Mouse (Mus musculus) heart, embryonic 16.5 days (tissue): ENCODE data around the gene Atp6v1e2. TPM values are rescaled to one million over a fixed set of nuclear protein-coding genes. Genes with fewer than 3 reads are reported as not detected.

Source experiments
- ATAC-seq: fragments of 200-750 bp; cut with Nextera tagmentation; replicated peaks from 2 replicates; pipeline ENCODE4 v1.8.0; 2017; ENCODE audit warnings: moderate number of reproducible peaks; ENCODE audit not compliant: insufficient read depth, low FRiP score; ENCODE audit errors: extremely low read depth
- H3K27ac ChIP-seq: fragments of 300-500 bp; sonication (generic); 2 replicates; pipeline ENCODE4 v1.5.1; 2014; ENCODE audit warnings: mild to moderate bottlenecking, low read length, control low read depth, moderate library complexity
- H3K27me3 ChIP-seq: fragments of 300-500 bp; sonication (generic); 2 replicates; pipeline ENCODE4 v1.6.1; 2014; ENCODE audit warnings: low read length, mixed read lengths; ENCODE audit not compliant: control insufficient read depth, insufficient read depth
- H3K36me3 ChIP-seq: fragments of 300-500 bp; sonication (generic); 2 replicates; pipeline ENCODE4 v1.6.1; 2014; ENCODE audit not compliant: control insufficient read depth, insufficient read depth
- H3K4me1 ChIP-seq: fragments of 300-500 bp; sonication (generic); 2 replicates; pipeline ENCODE4 v1.6.1; 2014; ENCODE audit warnings: low read length, mixed read lengths; ENCODE audit not compliant: control insufficient read depth, insufficient read depth
- H3K4me2 ChIP-seq: fragments of 300-500 bp; sonication (generic); 2 replicates; pipeline ENCODE4 v1.6.1; 2014; ENCODE audit warnings: low read depth, mild to moderate bottlenecking, control low read depth, low read length
- H3K4me3 ChIP-seq: fragments of 300-500 bp; sonication (generic); 2 replicates; pipeline ENCODE4 v1.5.1; 2014; ENCODE audit warnings: mild to moderate bottlenecking, control low read depth, low read length
- H3K9ac ChIP-seq: fragments of 300-500 bp; sonication (generic); 2 replicates; pipeline ENCODE4 v1.6.1; 2014; ENCODE audit warnings: low read length, control low read depth
- H3K9me3 ChIP-seq: fragments of 300-500 bp; sonication (generic); replicated peaks from 2 replicates; pipeline ENCODE4 v1.6.1; 2016; ENCODE audit warnings: low read length; ENCODE audit not compliant: control insufficient read depth
- WGBS: fragments of 180-500 bp; shearing (Covaris S2); extraction: QIAGEN DNeasy Blood & Tissue Kit; methylation state at CpG from one replicate; pipeline ENCODE4 v1.1.7; 2014; 5-methylcytosine and 5-hydroxymethylcytosine counted together
- polyA plus RNA-seq: library from polyadenylated mRNA; unstranded; fragments of >200 nt; fragmentation: Nextera tagmentation; extraction: Ambion mirVana; gene quantifications from 2 replicates; pipeline ENCODE4 v1.2.1, GENCODE M21; 2015

The Atp6v1e2 gene
- polyA plus RNA-seq, result not detected in 2 replicates

- 84% methylated on average over 28 of the region's 28 CpGs for WGBS
- Histone ChIP-seq H3K27me3 (no peaks in the 10 kb centered on the region), H3K9me3 (no peaks in the 10 kb centered on the region), H3K27ac (no peak within 1 kb of the TSS), H3K36me3 (no peaks in the 10 kb centered on the region), H3K4me3 (no peak within 1 kb of the TSS), H3K4me2 (no peak within 1 kb of the TSS), H3K9ac (no peak within 1 kb of the TSS), H3K4me1 (no peaks in the 10 kb centered on the region)
- no peak for ATAC-seq
Observed at GRCm38 (mm10) chr17:86947840-86948796, at the start of gene Atp6v1e2. Gene Atp6v1e2 (minus strand): TSS chr17:86947897.

- no peak for ATAC-seq
- WGBS, result 86% methylated on average over 6 of the region's 6 CpGs
- no peak overlapping the region for H3K4me3 ChIP-seq
- 0 out of 2 replicates have a peak, but pooled peaks cover 2% of the 10 kb centered on the region for H3K36me3 ChIP-seq
- H3K27me3 ChIP-seq, result no peaks in the 10 kb centered on the region
- H3K9ac ChIP-seq, result no peak overlapping the region
- no peak overlapping the region for H3K4me2 ChIP-seq
- no peaks in the 10 kb centered on the region for H3K4me1 ChIP-seq
- H3K9me3 ChIP-seq, result no peaks in the 10 kb centered on the region
- H3K27ac ChIP-seq, result no peak overlapping the region
Observed at GRCm38 (mm10) chr17:86997323-86997722, 49.6 kb upstream of the Atp6v1e2 start.

- Histone ChIP-seq H3K4me1 (peaks cover 40% of the 10 kb centered on the region), H3K36me3 (no peaks in the 10 kb centered on the region), H3K4me3 (no peak overlapping the region), H3K9ac (no peak overlapping the region), H3K27ac (no peak overlapping the region), H3K27me3 (no peaks in the 10 kb centered on the region), H3K4me2 (no peak overlapping the region), H3K9me3 (no peaks in the 10 kb centered on the region)
- WGBS, result 81% methylated on average over 8 of the region's 8 CpGs
- no peak for ATAC-seq
Observed at GRCm38 (mm10) chr17:86991306-86991705, 43.6 kb upstream of the Atp6v1e2 start.

DNA sequence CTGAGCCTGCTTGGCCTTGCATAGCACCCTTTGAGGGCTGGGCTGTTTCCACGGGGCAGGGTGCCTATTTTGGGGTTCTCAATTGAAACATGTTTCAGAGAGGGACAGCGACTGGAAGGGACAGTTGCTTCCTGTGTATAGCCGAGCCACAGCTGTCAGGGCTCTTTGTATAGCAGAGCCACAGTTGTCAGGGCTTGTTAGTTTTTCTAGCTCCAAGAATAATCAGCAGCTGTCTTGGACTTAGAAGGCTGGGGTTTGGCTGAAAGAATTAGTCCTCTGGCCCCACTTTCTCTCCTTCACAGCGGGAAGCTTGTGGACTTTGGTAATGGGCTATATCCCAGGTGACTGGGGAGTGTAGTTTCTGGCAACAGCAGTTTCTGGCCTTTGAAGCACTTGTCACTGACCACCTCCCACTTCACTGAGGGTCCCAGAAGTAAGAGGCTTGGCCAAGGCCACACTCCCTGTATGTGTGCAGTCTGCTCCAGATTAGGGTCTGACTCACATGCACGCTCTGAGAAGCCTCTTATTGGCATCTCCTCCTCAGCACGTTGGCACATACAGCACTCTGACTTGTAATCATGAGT is 41.0 kb upstream of the Atp6v1e2 start:
- H3K4me3 ChIP-seq, result no peak overlapping the region
- no peak for ATAC-seq
- H3K4me1 ChIP-seq, result peaks cover 44% of the 10 kb centered on the region
- H3K27me3 ChIP-seq, result no peaks in the 10 kb centered on the region
- H3K4me2 ChIP-seq, result no peak overlapping the region
- H3K36me3 ChIP-seq, result no peaks in the 10 kb centered on the region
- no peaks in the 10 kb centered on the region for H3K9me3 ChIP-seq
- WGBS, result 36% methylated on average over 6 of the region's 6 CpGs
- no peak overlapping the region for H3K9ac ChIP-seq
- H3K27ac ChIP-seq, result peak overlapping the region; percentile 9; the same call in 1 of the 2 replicates

DNA sequence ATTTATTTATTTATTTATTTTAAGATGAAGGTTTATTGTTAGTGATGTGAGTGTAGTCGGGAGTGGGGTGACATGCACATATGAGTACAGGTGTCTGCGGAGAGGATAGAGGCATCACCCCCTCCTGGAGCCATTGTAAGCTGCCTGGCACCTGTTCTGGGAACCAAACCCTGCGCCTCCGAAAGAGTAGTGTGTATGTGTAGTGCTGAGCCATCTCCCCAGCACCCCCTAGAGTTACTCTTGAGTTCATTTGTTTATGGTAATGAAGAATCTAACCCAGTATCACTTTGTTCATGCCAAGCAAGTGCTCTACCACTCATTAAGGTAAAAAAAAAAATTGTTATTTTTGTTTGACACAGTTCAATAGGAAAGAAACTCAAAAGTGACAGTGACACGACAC is 40.5 kb upstream of the Atp6v1e2 start:
- Histone ChIP-seq H3K4me2 (no peak overlapping the region), H3K4me3 (no peak overlapping the region), H3K27ac (no peak overlapping the region), H3K4me1 (peaks cover 44% of the 10 kb centered on the region), H3K27me3 (no peaks in the 10 kb centered on the region), H3K36me3 (no peaks in the 10 kb centered on the region), H3K9ac (no peak overlapping the region), H3K9me3 (no peaks in the 10 kb centered on the region)
- ATAC-seq, result no peak
- 85% methylated on average over 5 of the region's 5 CpGs for WGBS

- H3K4me3 ChIP-seq, result no peak overlapping the region
- H3K27me3 ChIP-seq, result no peaks in the 10 kb centered on the region
- H3K4me2 ChIP-seq, result peak overlapping the region; percentile 43
- no peak for ATAC-seq
- H3K9me3 ChIP-seq, result no peaks in the 10 kb centered on the region
- H3K4me1 ChIP-seq, result peaks cover 44% of the 10 kb centered on the region
- H3K9ac ChIP-seq, result no peak overlapping the region; the same call in 1 of the 2 replicates
- WGBS, result 56% methylated on average over 17 of the region's 17 CpGs
- H3K36me3 ChIP-seq, result 0 out of 2 replicates have a peak, but pooled peaks cover 3% of the 10 kb centered on the region
- peak overlapping the region; percentile 51 for H3K27ac ChIP-seq
Observed at GRCm38 (mm10) chr17:86986449-86987138, 38.9 kb upstream of the Atp6v1e2 start.

DNA sequence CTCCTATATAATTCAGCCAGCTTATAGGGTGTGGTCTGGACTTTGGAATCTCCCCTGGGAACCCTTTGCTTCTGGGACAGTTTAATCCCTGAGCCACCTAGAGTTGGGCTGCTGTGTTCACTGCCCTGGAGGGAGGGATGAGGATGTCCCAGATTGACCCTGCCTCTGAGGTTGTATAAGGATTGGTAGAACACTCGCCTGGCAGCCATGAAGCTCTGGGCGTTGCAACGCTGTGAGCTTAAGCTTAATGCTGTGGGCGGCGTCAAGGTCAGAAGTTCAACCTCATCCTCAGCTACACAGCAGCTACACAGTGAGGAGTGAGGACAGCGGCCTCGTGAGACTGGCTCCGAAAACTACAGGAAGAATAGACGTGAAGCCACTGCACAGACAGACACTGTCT is 34.8 kb upstream of the Atp6v1e2 start:
- Histone ChIP-seq H3K4me1 (peaks cover 22% of the 10 kb centered on the region), H3K9me3 (no peaks in the 10 kb centered on the region), H3K4me2 (no peak overlapping the region), H3K27me3 (no peaks in the 10 kb centered on the region), H3K27ac (no peak overlapping the region), H3K4me3 (no peak overlapping the region), H3K9ac (no peak overlapping the region), H3K36me3 (peaks cover 7% of the 10 kb centered on the region; the same call in 1 of the 2 replicates)
- 0 out of 2 replicates have a peak, but pooled peaks have one; percentile 25 for ATAC-seq
- 46% methylated on average over 9 of the region's 9 CpGs for WGBS

GRCm38 (mm10) chr17:86981701-86982100 is 34.0 kb upstream of the Atp6v1e2 start:
- WGBS, result 97% methylated on average over 2 of the region's 2 CpGs
- no peak overlapping the region for H3K9ac ChIP-seq
- H3K27ac ChIP-seq, result no peak overlapping the region
- no peak overlapping the region for H3K4me3 ChIP-seq
- H3K27me3 ChIP-seq, result no peaks in the 10 kb centered on the region
- H3K36me3 ChIP-seq, result peaks cover 7% of the 10 kb centered on the region; the same call in 1 of the 2 replicates
- peaks cover 15% of the 10 kb centered on the region for H3K4me1 ChIP-seq
- no peak for ATAC-seq
- no peak overlapping the region for H3K4me2 ChIP-seq
- H3K9me3 ChIP-seq, result no peaks in the 10 kb centered on the region
